Mouse (Mus musculus) MEL (cell line): Measurements from ENCODE around the gene Tpst2. TPM values are rescaled to one million over a fixed set of nuclear protein-coding genes. Genes with fewer than 3 reads are reported as not detected.

Source experiments
- DNase-seq: peaks from one replicate; pipeline ENCODE4 v3.0.0; 2011; ENCODE audit warnings: low read depth, low spot score
- H3K27ac ChIP-seq: 2 replicates; pipeline ENCODE4 v1.5.1; 2012; ENCODE audit warnings: low read depth, mild to moderate bottlenecking, control low read depth, low read length, moderate library complexity; ENCODE audit not compliant: control insufficient read depth
- H3K27me3 ChIP-seq, 2 experiments: fragments of 150-350 bp in 1 of 2; sonication (generic) in 1 of 2; 2 replicates each; pipeline ENCODE4 v1.6.1; 2012; ENCODE audit warnings: low read length in 2 of 2, mild to moderate bottlenecking in 2 of 2, improper control_type of control experiment in 1 of 2, moderate library complexity in 1 of 2; ENCODE audit not compliant: insufficient read depth in 2 of 2, control insufficient read depth in 1 of 2
- H3K36me3 ChIP-seq, 2 experiments: 2 replicates each; pipeline ENCODE4 v1.6.1; 2012 to 2014; ENCODE audit warnings: low read length in 2 of 2, improper control_type of control experiment in 1 of 2, inconsistent platforms in 1 of 2, mild to moderate bottlenecking in 1 of 2; ENCODE audit not compliant: insufficient read depth in 2 of 2, control insufficient read depth in 1 of 2
- H3K4me1 ChIP-seq, 2 experiments: fragments of 150-350 bp in 1 of 2; sonication (generic) in 1 of 2; 2 replicates each; pipeline ENCODE4 v1.6.1; 2012; ENCODE audit warnings: low read length in 2 of 2, improper control_type of control experiment in 1 of 2, mild to moderate bottlenecking in 1 of 2; ENCODE audit not compliant: insufficient read depth in 2 of 2, control insufficient read depth in 1 of 2
- H3K4me3 ChIP-seq, 2 experiments: fragments of 150-350 bp in 1 of 2; sonication (generic) in 1 of 2; 2 replicates each; pipeline ENCODE4 v1.5.1; 2012; ENCODE audit warnings: low read depth in 2 of 2, low read length in 2 of 2, mild to moderate bottlenecking in 2 of 2, moderate library complexity in 2 of 2, control low read depth in 1 of 2, improper control_type of control experiment in 1 of 2; ENCODE audit not compliant: control insufficient read depth in 1 of 2, insufficient read depth in 1 of 2
- H3K79me2 ChIP-seq: 2 replicates; pipeline ENCODE4 v1.6.1; 2012; ENCODE audit warnings: mild to moderate bottlenecking, low read length, moderate library complexity; ENCODE audit not compliant: control insufficient read depth, poor library complexity, insufficient read depth
- H3K9ac ChIP-seq: 2 replicates; pipeline ENCODE4 v1.6.1; 2012; ENCODE audit warnings: low read depth, mild to moderate bottlenecking, control low read depth, low read length, moderate library complexity; ENCODE audit not compliant: control insufficient read depth, poor library complexity, severe bottlenecking
- H3K9me3 ChIP-seq: fragments of 150-350 bp; sonication (generic); replicated peaks from 2 replicates; pipeline ENCODE4 v1.6.1; 2012; ENCODE audit warnings: mild to moderate bottlenecking, low read length, improper control_type of control experiment, moderate library complexity; ENCODE audit not compliant: insufficient read depth
- BHLHE40 ChIP-seq: IDR thresholded peaks from 2 replicates; pipeline ENCODE4 v1.6.1; 2012; ENCODE audit warnings: low read depth, mild to moderate bottlenecking, inconsistent platforms, low read length, improper control_type of control experiment, borderline replicate concordance
- CHD1 ChIP-seq: IDR thresholded peaks from 2 replicates; pipeline ENCODE4 v1.6.1; 2012; ENCODE audit warnings: low read depth, mild to moderate bottlenecking, inconsistent platforms, low read length, improper control_type of control experiment
- E2F4 ChIP-seq: IDR thresholded peaks from 2 replicates; pipeline ENCODE4 v1.6.1; 2011; ENCODE audit warnings: low read depth, low read length, improper control_type of control experiment, borderline replicate concordance
- ELF1 ChIP-seq: IDR thresholded peaks from 2 replicates; pipeline ENCODE4 v1.6.1; 2014; ENCODE audit warnings: low read depth, mild to moderate bottlenecking, inconsistent platforms, low read length, improper control_type of control experiment, moderate library complexity
- ETS1 ChIP-seq: IDR thresholded peaks from 2 replicates; pipeline ENCODE4 v1.6.1; 2012; ENCODE audit warnings: low read depth, mild to moderate bottlenecking, inconsistent platforms, low read length, improper control_type of control experiment, moderate library complexity
- HCFC1 ChIP-seq: IDR thresholded peaks from 2 replicates; pipeline ENCODE4 v1.6.1; 2012; ENCODE audit warnings: low read depth, mild to moderate bottlenecking, inconsistent platforms, low read length, improper control_type of control experiment, moderate library complexity
- JUND ChIP-seq: IDR thresholded peaks from 2 replicates; pipeline ENCODE4 v1.6.1; 2011; ENCODE audit warnings: low read depth, mild to moderate bottlenecking, improper control_type of control experiment, low read length
- KAT2A ChIP-seq: conservative IDR thresholded peaks from 2 replicates; pipeline ENCODE4 v1.6.1; 2012; ENCODE audit warnings: low read depth, low read length, improper control_type of control experiment, inconsistent platforms
- MAFK ChIP-seq: IDR thresholded peaks from 2 replicates; pipeline ENCODE4 v1.6.1; 2011; ENCODE audit warnings: low read depth, mild to moderate bottlenecking, low read length, improper control_type of control experiment, borderline replicate concordance
- MAX ChIP-seq: IDR thresholded peaks from 2 replicates; pipeline ENCODE4 v1.6.1; 2011; ENCODE audit warnings: low read length, improper control_type of control experiment
- MAZ ChIP-seq: IDR thresholded peaks from 2 replicates; pipeline ENCODE4 v1.6.1; 2012; ENCODE audit warnings: low read depth, mild to moderate bottlenecking, inconsistent platforms, low read length, improper control_type of control experiment
- MEF2A ChIP-seq: IDR thresholded peaks from 2 replicates; pipeline ENCODE4 v1.6.1; 2014; ENCODE audit warnings: low read depth, mild to moderate bottlenecking, inconsistent platforms, low read length, improper control_type of control experiment; ENCODE audit not compliant: poor library complexity, insufficient replicate concordance, severe bottlenecking; ENCODE audit errors: extremely low read depth
- MXI1 ChIP-seq: IDR thresholded peaks from 2 replicates; pipeline ENCODE4 v1.6.1; 2011; ENCODE audit warnings: mild to moderate bottlenecking, low read depth, low read length, improper control_type of control experiment
- MYB ChIP-seq: IDR thresholded peaks from 2 replicates; pipeline ENCODE4 v1.6.1; 2011; ENCODE audit warnings: mild to moderate bottlenecking, low read depth, low read length, improper control_type of control experiment
- MYC ChIP-seq: IDR thresholded peaks from 2 replicates; pipeline ENCODE4 v1.6.1; 2011; ENCODE audit warnings: low read depth, mild to moderate bottlenecking, low read length, improper control_type of control experiment, moderate library complexity
- NELFE ChIP-seq: IDR thresholded peaks from 2 replicates; pipeline ENCODE4 v1.6.1; 2011; ENCODE audit warnings: low read depth, low read length, improper control_type of control experiment
- NRF1 ChIP-seq: IDR thresholded peaks from 2 replicates; pipeline ENCODE4 v1.6.1; 2014; ENCODE audit warnings: low read depth, mild to moderate bottlenecking, inconsistent platforms, low read length, improper control_type of control experiment, moderate library complexity; ENCODE audit not compliant: poor library complexity, insufficient read depth, severe bottlenecking
- POLR2A ChIP-seq, 2 experiments: IDR thresholded peaks; 2 replicates each; pipeline ENCODE4 v1.6.1; 2011 to 2012; ENCODE audit warnings: low read length in 2 of 2, mild to moderate bottlenecking in 2 of 2, control low read depth in 1 of 2, improper control_type of control experiment in 1 of 2, low read depth in 1 of 2, moderate library complexity in 1 of 2; ENCODE audit not compliant: control insufficient read depth in 1 of 2, insufficient read depth in 1 of 2, poor library complexity in 1 of 2
- POLR2AphosphoS5 ChIP-seq: IDR thresholded peaks from 2 replicates; pipeline ENCODE4 v1.6.1; 2012; ENCODE audit warnings: low read depth, borderline replicate concordance, mild to moderate bottlenecking, inconsistent platforms, low read length, moderate library complexity, mixed read lengths
- RCOR1 ChIP-seq: IDR thresholded peaks from 2 replicates; pipeline ENCODE4 v1.6.1; 2012; ENCODE audit warnings: low read depth, mild to moderate bottlenecking, inconsistent platforms, low read length, improper control_type of control experiment
- SIN3A ChIP-seq: IDR thresholded peaks from 2 replicates; pipeline ENCODE4 v1.6.1; 2012; ENCODE audit warnings: low read length, improper control_type of control experiment, inconsistent platforms
- SMC3 ChIP-seq: IDR thresholded peaks from 2 replicates; pipeline ENCODE4 v1.6.1; 2011; ENCODE audit warnings: low read depth, low read length, improper control_type of control experiment
- TAL1 ChIP-seq: IDR thresholded peaks from 2 replicates; pipeline ENCODE4 v1.6.1; 2012; ENCODE audit warnings: mild to moderate bottlenecking, inconsistent platforms, low read length, moderate library complexity, mixed read lengths
- TCF12 ChIP-seq: IDR thresholded peaks from 2 replicates; pipeline ENCODE4 v1.6.1; 2014; ENCODE audit warnings: low read depth, mild to moderate bottlenecking, inconsistent platforms, low read length, improper control_type of control experiment, moderate library complexity
- UBTF ChIP-seq: IDR thresholded peaks from 2 replicates; pipeline ENCODE4 v1.6.1; 2012; ENCODE audit warnings: low read depth, mild to moderate bottlenecking, inconsistent platforms, low read length, improper control_type of control experiment, moderate library complexity, borderline replicate concordance; ENCODE audit not compliant: insufficient read depth
- USF1 ChIP-seq: IDR thresholded peaks from 2 replicates; pipeline ENCODE4 v1.6.1; 2014; ENCODE audit warnings: low read depth, mild to moderate bottlenecking, inconsistent platforms, low read length, improper control_type of control experiment, moderate library complexity
- USF2 ChIP-seq, 2 experiments: IDR thresholded peaks; 2 replicates each; pipeline ENCODE4 v1.6.1; 2011 to 2012; ENCODE audit warnings: improper control_type of control experiment in 2 of 2, low read length in 2 of 2, borderline replicate concordance in 1 of 2, inconsistent platforms in 1 of 2, low read depth in 1 of 2, mild to moderate bottlenecking in 1 of 2; ENCODE audit not compliant: insufficient read depth in 1 of 2
- ZC3H11A ChIP-seq: IDR thresholded peaks from 2 replicates; pipeline ENCODE4 v1.6.1; 2012; ENCODE audit warnings: low read depth, mild to moderate bottlenecking, inconsistent platforms, low read length, improper control_type of control experiment
- ZKSCAN1 ChIP-seq: IDR thresholded peaks from 2 replicates; pipeline ENCODE4 v1.6.1; 2012; ENCODE audit warnings: low read depth, mild to moderate bottlenecking, inconsistent platforms, low read length, improper control_type of control experiment, moderate library complexity
- ZMIZ1 ChIP-seq: IDR thresholded peaks from 2 replicates; pipeline ENCODE4 v1.6.1; 2012; ENCODE audit warnings: low read depth, mild to moderate bottlenecking, inconsistent platforms, low read length, improper control_type of control experiment, moderate library complexity
- ZNF384 ChIP-seq: IDR thresholded peaks from 2 replicates; pipeline ENCODE4 v1.6.1; 2012; ENCODE audit warnings: low read depth, mild to moderate bottlenecking, inconsistent platforms, low read length, improper control_type of control experiment
- polyA plus RNA-seq, 2 experiments: library from polyadenylated mRNA; stranded (reverse) in 1 of 2; unstranded in 1 of 2; fragments of >175 nt in 1 of 2; fragments of >200 nt in 1 of 2; gene quantifications; 2 replicates each; pipeline versions ENCODE4 v1.2.1 to v1.2.4; 2012; ENCODE audit warnings: low replicate concordance in 2 of 2, low read depth in 1 of 2; ENCODE audit not compliant: insufficient read length in 2 of 2, insufficient read depth in 1 of 2, missing spikeins in 1 of 2
- total RNA-seq: library from RNA; depleted of rRNA; stranded (reverse); fragments of 300-350 nt; gene quantifications from 2 replicates; pipeline ENCODE4 v1.2.3, GENCODE M21; 2012

The Tpst2 gene
- total and polyA plus RNA-seq, 3 experiments: 57.8 to 86.1 TPM; not detected in 1

DNA sequence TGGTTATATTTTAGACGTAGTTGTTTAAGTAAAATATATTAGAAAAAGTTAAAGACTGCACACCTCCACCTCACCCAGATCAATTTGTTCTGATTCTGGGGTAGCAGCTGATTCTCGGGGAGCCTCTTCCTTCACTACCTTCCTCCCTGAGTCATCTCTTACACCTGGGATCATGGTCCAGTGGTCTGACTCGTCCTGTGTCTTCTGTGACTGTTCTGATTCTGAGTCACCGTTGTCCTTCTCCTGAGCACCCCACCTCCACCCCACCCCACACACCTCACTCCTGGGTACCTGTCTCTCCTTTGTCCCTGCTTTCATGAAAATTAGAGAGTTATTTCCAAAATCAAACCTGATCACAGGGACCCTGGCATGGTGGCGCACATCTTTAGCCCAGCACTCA lies 11.4 kb upstream of the Tpst2 start:
- TF ChIP-seq POLR2AphosphoS5 (no peak), ZNF384 (no peak), UBTF (no peak), ZMIZ1 (no peak), SMC3 (no peak), MAFK (no peak), TAL1 (no peak), JUND (no peak), USF1 (no peak), TCF12 (no peak), BHLHE40 (no peak)
- Histone ChIP-seq H3K4me3 (peak overlapping the region in 1 of 2 experiments; percentile 35; a peak in 3 of 4 replicates), H3K9me3 (no peaks in the 10 kb centered on the region), H3K79me2 (no peaks in the 10 kb centered on the region), H3K9ac (peak overlapping the region; percentile 39), H3K27ac (no peak overlapping the region), H3K4me1 (peaks cover 0 to 18% of the 10 kb centered on the region in 2 experiments), H3K27me3 (no peaks in the 10 kb centered on the region), H3K36me3 (peaks cover 0 to 7% of the 10 kb centered on the region in 2 experiments; a peak in 1 of 4 replicates)
- DNase-seq: no peak

DNA sequence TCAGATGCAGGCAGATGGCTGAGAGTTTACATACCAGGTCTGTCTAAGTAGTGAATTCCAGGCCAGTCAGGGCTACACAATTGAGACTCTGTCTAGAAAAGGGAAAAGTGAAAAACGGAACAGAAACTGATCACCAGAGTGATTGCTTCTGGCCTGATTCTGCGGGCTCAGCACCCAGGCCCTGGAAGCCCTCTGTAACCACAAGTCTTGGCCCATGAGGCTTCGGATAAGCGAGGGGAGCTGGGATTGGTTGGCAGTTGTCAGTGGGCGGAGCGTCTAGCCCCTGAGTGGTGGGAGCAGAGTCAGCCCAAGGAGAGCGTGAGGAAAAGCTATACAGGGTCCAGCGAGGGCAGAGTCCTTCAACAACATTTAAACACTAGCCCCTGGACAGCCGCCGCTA lies 11.0 kb upstream of the Tpst2 start:
- Histone ChIP-seq H3K9ac (peak overlapping the region; percentile 39), H3K79me2 (no peaks in the 10 kb centered on the region), H3K9me3 (no peaks in the 10 kb centered on the region), H3K36me3 (peaks cover 0 to 7% of the 10 kb centered on the region in 2 experiments; a peak in 1 of 4 replicates), H3K27ac (no peak overlapping the region), H3K4me1 (peaks cover 0 to 18% of the 10 kb centered on the region in 2 experiments), H3K4me3 (peak overlapping the region; percentile 35 to 41), H3K27me3 (no peaks in the 10 kb centered on the region)
- DNase-seq: peak; percentile 86
- TF ChIP-seq MYB (no peak), POLR2A (IDR thresholded peaks at IDR 0.05; ENCODE audit: control insufficient read depth in 1 of 2, insufficient read depth in 1 of 2, low read depth in 1 of 2, low read length in 2 of 2, poor library complexity in 1 of 2) (no peak), USF1 (no peak), ZKSCAN1 (no peak), ETS1 (0 out of 2 replicates have a peak, but pooled peaks have one; percentile 22), CHD1 (no peak), MXI1 (peak; percentile 11; the same call in 1 of the 2 replicates), MYC (no peak), ZC3H11A (no peak), ELF1 (no peak), MEF2A (no peak), MAZ (no peak), SIN3A (no peak), USF2 (IDR thresholded peaks at IDR 0.05; ENCODE audit: borderline replicate concordance in 1 of 2, insufficient read depth in 1 of 2, low read depth in 1 of 2, low read length in 2 of 2) (no peak), NRF1 (no peak), BHLHE40 (no peak), E2F4 (no peak), KAT2A (no peak), RCOR1 (peak; percentile 45), NELFE (no peak), HCFC1 (no peak), POLR2AphosphoS5 (no peak), MAFK (0 out of 2 replicates have a peak, but pooled peaks have one; percentile 42), MAX (no peak)
